Mouse (Mus musculus): Measurements from ENCODE around the gene Ggta1. TPM values are rescaled to one million over a fixed set of nuclear protein-coding genes. Genes with fewer than 3 reads are reported as not detected.
"Not testable (repeated sequence)": the region's sequence is repeated elsewhere in the genome, so short reads cannot be mapped to it uniquely, and the experiment has no call there.

Ggta1 gene
- polyA plus RNA-seq, 1 experiment from 2014 or later, result 23.3 TPM

DNA sequence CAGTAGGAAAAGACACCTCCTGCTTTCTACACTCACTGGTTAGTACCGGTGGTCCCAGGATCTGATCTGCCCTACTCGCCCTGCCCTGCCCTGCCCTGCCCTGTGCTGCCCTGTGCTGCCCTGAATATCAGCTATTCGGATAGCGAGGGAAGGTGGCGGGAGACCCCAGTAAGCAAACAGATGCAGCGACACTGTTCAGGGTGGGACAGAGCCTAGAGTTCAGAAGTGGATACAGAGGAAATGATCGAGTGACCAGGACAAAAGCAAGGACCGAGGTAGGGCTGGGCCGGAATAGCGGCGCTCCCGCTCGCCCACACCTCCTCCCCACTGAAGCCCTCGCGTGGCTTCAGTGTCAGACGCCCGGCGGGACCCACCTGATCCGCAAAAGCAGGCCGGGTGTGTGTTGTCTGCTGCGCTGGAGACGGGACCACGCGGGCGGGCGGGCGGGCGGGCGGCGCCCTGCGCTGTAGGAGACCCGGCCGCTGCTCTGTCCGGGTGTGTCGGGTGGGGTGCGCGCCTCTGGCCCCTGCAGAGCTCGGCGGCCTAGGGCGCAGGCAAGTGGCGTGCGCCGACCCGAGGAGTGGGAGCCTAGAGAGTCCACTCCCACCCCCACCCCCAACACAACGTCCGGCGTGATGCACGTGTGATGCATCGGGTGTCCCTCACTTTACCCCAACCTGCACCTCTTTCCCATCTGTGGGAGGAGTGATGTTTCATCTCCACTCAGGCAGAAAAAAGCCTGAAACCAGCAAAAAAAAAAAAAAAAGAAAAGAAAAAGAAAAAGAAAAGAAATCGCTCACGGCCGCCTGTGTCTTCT is 852 bp downstream of the Ggta1 start:
- H3K4me2 ChIP-seq (replicated peaks; ENCODE audit: low read depth, low read length), result peak overlapping the region; percentile 92
- H3K27ac ChIP-seq (ENCODE audit: low read length), result peak overlapping the region; percentile 83
- H3K9ac ChIP-seq (replicated peaks; ENCODE audit: low read length), result peak overlapping the region; percentile 82
- under 1% methylated on average over 46 of the region's 52 CpGs for WGBS
- peak; percentile 69 for ATAC-seq (ENCODE audit: low FRiP score, low TSS enrichment)
- H3K4me1 ChIP-seq (ENCODE audit: insufficient read depth, low read length), result peaks cover 38% of the 10 kb centered on the region
- no peaks in the 10 kb centered on the region for H3K9me3 ChIP-seq (ENCODE audit: low read length)
- H3K36me3 ChIP-seq (ENCODE audit: insufficient read depth, low read length), result no peaks in the 10 kb centered on the region
- no peaks in the 10 kb centered on the region for H3K27me3 ChIP-seq (ENCODE audit: insufficient read depth, low read length)
- H3K4me3 ChIP-seq (ENCODE audit: low read length), result peak overlapping the region; percentile 54

DNA sequence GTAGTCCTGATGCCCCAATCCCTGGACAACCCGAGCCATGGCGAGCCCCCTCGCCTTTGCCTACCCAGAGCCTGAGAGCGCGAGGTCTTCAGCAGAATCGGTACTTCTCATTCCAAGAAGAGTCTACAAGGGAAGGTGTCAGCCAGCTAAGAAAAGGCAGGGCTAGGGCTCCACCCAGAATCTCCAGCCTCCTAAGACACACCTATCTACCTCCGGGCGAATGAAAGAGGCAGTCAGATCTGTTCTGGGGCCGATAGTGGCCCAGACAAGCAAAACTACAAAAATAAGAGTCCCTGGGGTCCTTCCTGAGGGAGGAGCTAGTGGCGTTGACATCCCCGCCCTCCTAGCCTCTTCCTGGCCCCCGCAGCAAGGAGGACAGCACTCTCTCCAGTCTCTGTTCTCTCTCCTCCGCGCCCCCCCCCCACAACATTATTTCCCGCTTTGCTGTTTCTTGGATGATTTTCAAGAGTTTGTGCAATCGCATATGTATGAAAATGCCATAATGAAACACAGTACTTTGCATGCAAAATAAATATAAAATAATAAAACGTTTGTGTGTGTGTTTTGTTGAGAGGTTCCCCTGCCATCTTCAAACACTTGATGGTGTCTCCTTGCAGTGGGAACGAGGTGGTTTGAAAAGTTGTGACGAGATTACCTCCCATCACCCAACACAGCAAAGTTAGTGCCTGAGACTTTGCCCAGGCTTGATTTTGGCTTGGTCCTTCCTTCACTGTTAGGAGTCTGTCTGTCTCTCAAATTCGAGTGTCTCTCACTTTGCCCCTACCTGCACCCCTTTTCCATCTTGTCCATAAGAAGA is 1.7 kb downstream of the Ggta1 start:
- peaks cover 38% of the 10 kb centered on the region for H3K4me1 ChIP-seq (ENCODE audit: insufficient read depth, low read length)
- H3K4me3 ChIP-seq (ENCODE audit: low read length), result peak overlapping the region; percentile 54
- H3K27me3 ChIP-seq (ENCODE audit: insufficient read depth, low read length), result no peaks in the 10 kb centered on the region
- peak overlapping the region; percentile 82 for H3K9ac ChIP-seq (replicated peaks; ENCODE audit: low read length)
- peak overlapping the region; percentile 92 for H3K4me2 ChIP-seq (replicated peaks; ENCODE audit: low read depth, low read length)
- H3K36me3 ChIP-seq (ENCODE audit: insufficient read depth, low read length), result no peaks in the 10 kb centered on the region
- peak overlapping the region; percentile 83 for H3K27ac ChIP-seq (ENCODE audit: low read length)
- peak; percentile 37 for ATAC-seq (ENCODE audit: low FRiP score, low TSS enrichment)
- H3K9me3 ChIP-seq (ENCODE audit: low read length), result no peaks in the 10 kb centered on the region
- WGBS, result 3% methylated on average over 19 of the region's 20 CpGs

DNA sequence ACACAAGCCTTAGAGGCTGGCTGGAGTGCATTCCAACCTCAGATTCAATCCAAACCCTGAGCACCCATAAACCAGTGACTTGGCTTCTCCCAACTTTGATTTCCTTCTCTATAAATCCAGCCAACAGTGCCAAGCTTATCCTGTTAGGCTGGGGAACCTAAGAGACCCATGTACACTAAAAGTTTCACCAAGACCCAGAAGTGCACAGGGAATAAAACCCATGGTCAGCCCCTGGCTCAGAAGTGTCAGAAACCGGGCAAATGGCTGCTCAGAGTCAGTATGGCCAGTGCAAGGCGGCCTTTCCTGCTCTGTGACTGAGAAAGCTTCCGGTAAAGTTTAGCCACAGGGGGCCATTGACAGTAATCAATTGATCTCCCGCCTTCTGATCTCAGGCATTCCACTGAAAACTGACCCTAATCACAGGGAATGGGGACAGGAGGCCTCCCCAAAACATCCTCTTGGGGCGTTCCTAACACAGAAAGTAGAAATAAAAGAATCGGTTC is 2.6 kb downstream of the Ggta1 start:
- no peaks in the 10 kb centered on the region for H3K9me3 ChIP-seq (ENCODE audit: low read length)
- no peaks in the 10 kb centered on the region for H3K36me3 ChIP-seq (ENCODE audit: insufficient read depth, low read length)
- H3K4me3 ChIP-seq (ENCODE audit: low read length), result peak overlapping the region; percentile 54
- peak overlapping the region; percentile 82 for H3K9ac ChIP-seq (replicated peaks; ENCODE audit: low read length)
- ATAC-seq (ENCODE audit: low FRiP score, low TSS enrichment), result no peak
- H3K27me3 ChIP-seq (ENCODE audit: insufficient read depth, low read length), result no peaks in the 10 kb centered on the region
- 22% methylated on average over 6 of the region's 6 CpGs for WGBS
- H3K4me2 ChIP-seq (replicated peaks; ENCODE audit: low read depth, low read length), result peak overlapping the region; percentile 92
- H3K4me1 ChIP-seq (ENCODE audit: insufficient read depth, low read length), result peaks cover 38% of the 10 kb centered on the region
- peak overlapping the region; percentile 83; the same call in 1 of the 2 replicates for H3K27ac ChIP-seq (ENCODE audit: low read length)

DNA sequence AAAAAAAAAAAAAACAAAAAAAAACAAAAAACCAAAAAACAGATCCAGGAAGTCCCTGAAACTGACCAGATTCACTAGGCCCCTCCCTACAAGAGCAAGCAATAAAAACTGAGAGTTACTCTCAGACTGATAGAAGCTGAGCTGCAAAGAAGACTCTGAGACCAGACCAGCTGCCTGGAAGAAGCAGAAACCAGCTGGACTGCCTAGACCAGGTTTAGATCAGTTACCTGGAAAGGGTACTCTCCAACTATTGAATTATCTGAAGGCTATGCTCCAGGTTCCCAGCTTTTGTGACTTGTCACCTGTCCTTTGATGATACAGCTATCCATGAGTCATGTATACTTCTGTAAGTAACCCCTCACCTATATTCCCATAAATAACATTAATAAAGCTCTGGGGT is 3.7 kb downstream of the Ggta1 start:
- no peaks in the 10 kb centered on the region for H3K27me3 ChIP-seq (ENCODE audit: insufficient read depth, low read length)
- H3K36me3 ChIP-seq (ENCODE audit: insufficient read depth, low read length), result no peaks in the 10 kb centered on the region
- no peak overlapping the region for H3K9ac ChIP-seq (replicated peaks; ENCODE audit: low read length)
- peaks cover 38% of the 10 kb centered on the region for H3K4me1 ChIP-seq (ENCODE audit: insufficient read depth, low read length)
- ATAC-seq (ENCODE audit: low FRiP score, low TSS enrichment), result no peak
- no peak overlapping the region for H3K4me2 ChIP-seq (replicated peaks; ENCODE audit: low read depth, low read length)
- H3K4me3 ChIP-seq (ENCODE audit: low read length), result no peak overlapping the region
- H3K9me3 ChIP-seq (ENCODE audit: low read length), result no peaks in the 10 kb centered on the region
- no peak overlapping the region for H3K27ac ChIP-seq (ENCODE audit: low read length)

DNA sequence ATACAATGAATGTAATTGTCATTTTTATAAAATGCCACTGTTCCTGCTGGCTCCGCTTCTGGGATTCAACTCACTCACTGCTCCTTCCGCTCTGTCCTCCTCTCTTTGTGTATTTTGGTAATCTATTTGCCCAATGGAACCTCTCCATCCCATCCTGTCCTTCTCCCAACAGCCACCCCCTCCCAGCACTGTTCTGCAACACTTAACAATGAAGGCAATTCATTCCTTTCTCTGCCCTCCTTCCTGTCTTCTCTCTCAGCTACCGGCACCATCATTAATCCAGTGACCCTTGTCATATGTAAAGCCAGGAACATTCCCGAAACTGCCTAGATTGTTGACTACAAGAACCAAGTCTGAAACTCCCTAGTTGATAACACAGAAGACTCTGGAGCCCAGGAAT is 4.6 kb downstream of the Ggta1 start:
- Histone ChIP-seq H3K4me1 (ENCODE audit: insufficient read depth, low read length) (peaks cover 34% of the 10 kb centered on the region), H3K36me3 (ENCODE audit: insufficient read depth, low read length) (no peaks in the 10 kb centered on the region)
- 54% methylated on average over 4 of the region's 4 CpGs for WGBS

DNA sequence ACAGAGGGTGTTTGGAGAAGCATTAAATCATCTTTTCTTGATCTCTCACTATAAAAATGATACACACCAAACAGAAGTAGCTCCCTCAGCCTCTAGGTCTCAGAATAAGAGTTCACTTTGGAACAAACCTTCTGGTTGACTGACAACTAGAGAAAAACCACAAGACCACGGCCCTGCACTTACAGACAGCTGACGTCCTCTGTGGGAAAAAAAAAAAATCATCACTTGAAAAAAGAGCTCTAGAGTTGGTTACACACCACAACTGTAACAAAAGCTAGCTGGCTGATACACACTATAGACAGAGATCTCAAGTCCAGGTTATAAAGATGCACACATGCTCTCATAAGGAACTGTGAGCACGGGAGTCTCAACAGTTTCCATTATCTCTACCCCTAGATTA is 9.3 kb downstream of the Ggta1 start:
- Histone ChIP-seq H3K4me1 (ENCODE audit: insufficient read depth, low read length) (peaks cover 13% of the 10 kb centered on the region), H3K4me2 (replicated peaks; ENCODE audit: low read depth, low read length) (no peak overlapping the region), H3K27me3 (ENCODE audit: insufficient read depth, low read length) (no peaks in the 10 kb centered on the region), H3K36me3 (ENCODE audit: insufficient read depth, low read length) (no peaks in the 10 kb centered on the region), H3K27ac (ENCODE audit: low read length) (no peak overlapping the region), H3K9ac (replicated peaks; ENCODE audit: low read length) (no peak overlapping the region), H3K4me3 (ENCODE audit: low read length) (no peak overlapping the region), H3K9me3 (ENCODE audit: low read length) (no peaks in the 10 kb centered on the region)
- no peak for ATAC-seq (ENCODE audit: low FRiP score, low TSS enrichment)
- WGBS, result 79% methylated on average over 3 of the region's 3 CpGs

More for the DNA sequence above, 4.6 kb downstream of the Ggta1 start:
- ATAC-seq (ENCODE audit: low FRiP score, low TSS enrichment), result no peak
- Histone ChIP-seq H3K27me3 (ENCODE audit: insufficient read depth, low read length) (no peaks in the 10 kb centered on the region), H3K9me3 (ENCODE audit: low read length) (no peaks in the 10 kb centered on the region), H3K27ac (ENCODE audit: low read length) (no peak overlapping the region), H3K4me3 (ENCODE audit: low read length) (no peak overlapping the region), H3K9ac (replicated peaks; ENCODE audit: low read length) (no peak overlapping the region), H3K4me2 (replicated peaks; ENCODE audit: low read depth, low read length) (no peak overlapping the region)

DNA sequence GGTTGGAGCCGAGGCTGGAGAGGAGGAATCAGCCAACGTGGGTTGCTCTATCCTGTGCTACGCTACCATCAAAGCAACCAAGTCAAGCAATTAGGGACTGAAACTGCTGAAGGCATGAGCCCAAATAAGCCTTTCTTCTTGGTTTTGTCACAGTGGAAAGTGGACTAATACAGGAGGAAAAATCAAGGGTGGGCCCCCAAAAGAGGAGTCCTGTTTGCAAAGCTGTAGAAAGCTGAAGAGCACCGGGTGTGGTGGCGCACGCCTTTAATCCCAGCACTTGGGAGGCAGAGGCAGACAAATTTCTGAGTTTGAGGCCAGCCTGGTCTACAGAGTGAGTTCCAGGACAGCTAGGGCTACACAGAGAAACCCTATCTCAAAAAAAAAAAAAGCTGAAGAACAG is 10.3 kb downstream of the Ggta1 start:
- H3K36me3 ChIP-seq (ENCODE audit: insufficient read depth, low read length); ATAC-seq (ENCODE audit: low FRiP score, low TSS enrichment); H3K27ac ChIP-seq (ENCODE audit: low read length); H3K27me3 ChIP-seq (ENCODE audit: insufficient read depth, low read length); H3K4me3 ChIP-seq (ENCODE audit: low read length); H3K9me3 ChIP-seq (ENCODE audit: low read length); H3K9ac ChIP-seq (replicated peaks; ENCODE audit: low read length); H3K4me2 ChIP-seq (replicated peaks; ENCODE audit: low read depth, low read length): not testable (repeated sequence)
- 96% methylated on average over 6 of the region's 6 CpGs for WGBS
- H3K4me1 ChIP-seq (ENCODE audit: insufficient read depth, low read length), result peaks cover 19% of the 10 kb centered on the region

DNA sequence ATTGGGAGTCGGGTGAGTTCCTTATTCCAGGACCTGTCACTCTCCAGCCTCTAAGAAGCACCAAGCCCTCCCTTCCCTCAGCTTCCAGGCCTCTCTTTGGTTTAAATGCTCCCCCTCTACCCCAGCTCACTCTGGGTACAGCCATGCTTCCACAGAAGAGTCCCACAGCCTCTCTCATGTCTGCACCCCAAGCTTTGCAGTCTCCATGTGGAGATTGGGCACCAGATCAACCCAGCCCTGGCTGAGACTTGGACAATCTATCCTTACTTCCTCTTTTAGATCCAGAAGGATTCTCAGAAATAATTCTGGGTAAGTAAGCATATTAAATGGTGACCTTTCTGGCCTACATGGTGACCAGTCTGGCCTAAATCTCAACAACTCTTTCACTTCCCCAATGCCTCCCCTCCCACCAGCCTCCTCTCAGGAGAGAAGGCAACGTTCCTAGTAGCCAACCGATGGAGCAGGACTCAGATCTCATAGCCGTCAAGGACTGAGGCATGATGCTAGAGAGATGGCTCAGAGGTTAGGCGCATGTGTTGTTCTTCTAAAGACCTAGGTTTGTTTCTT is 11.5 kb downstream of the Ggta1 start:
- no peaks in the 10 kb centered on the region for H3K9me3 ChIP-seq (ENCODE audit: low read length)
- no peak overlapping the region for H3K27ac ChIP-seq (ENCODE audit: low read length)
- WGBS, result 83% methylated on average over 5 of the region's 5 CpGs
- peaks cover 30% of the 10 kb centered on the region for H3K4me1 ChIP-seq (ENCODE audit: insufficient read depth, low read length)
- no peaks in the 10 kb centered on the region for H3K36me3 ChIP-seq (ENCODE audit: insufficient read depth, low read length)
- no peak overlapping the region for H3K4me2 ChIP-seq (replicated peaks; ENCODE audit: low read depth, low read length)
- no peak overlapping the region for H3K4me3 ChIP-seq (ENCODE audit: low read length)
- H3K9ac ChIP-seq (replicated peaks; ENCODE audit: low read length), result no peak overlapping the region
- H3K27me3 ChIP-seq (ENCODE audit: insufficient read depth, low read length), result no peaks in the 10 kb centered on the region
- no peak for ATAC-seq (ENCODE audit: low FRiP score, low TSS enrichment)

DNA sequence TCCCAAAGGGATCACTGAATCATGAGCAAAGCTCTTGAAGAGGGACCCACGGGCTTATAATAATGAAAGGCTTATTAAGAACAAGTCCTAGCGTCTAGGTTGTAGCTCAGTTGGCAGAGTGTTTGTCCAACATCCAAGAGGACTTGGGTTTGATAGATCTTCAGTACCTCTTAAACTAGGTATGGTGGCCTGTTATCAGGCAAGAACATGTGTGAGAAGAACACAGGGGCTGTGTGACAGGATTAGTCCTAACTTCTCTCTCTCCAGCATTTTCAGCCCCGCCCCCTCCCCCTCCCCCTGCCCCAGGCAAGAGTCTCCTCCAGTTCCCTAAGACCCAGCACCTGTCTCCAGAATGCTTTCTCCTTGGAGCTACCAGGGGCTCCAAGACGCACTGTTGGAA is 12.2 kb downstream of the Ggta1 start:
- ATAC-seq (ENCODE audit: low FRiP score, low TSS enrichment), result no peak
- Histone ChIP-seq H3K4me3 (ENCODE audit: low read length) (no peak overlapping the region), H3K4me2 (replicated peaks; ENCODE audit: low read depth, low read length) (no peak overlapping the region), H3K4me1 (ENCODE audit: insufficient read depth, low read length) (peaks cover 36% of the 10 kb centered on the region), H3K27me3 (ENCODE audit: insufficient read depth, low read length) (no peaks in the 10 kb centered on the region), H3K27ac (ENCODE audit: low read length) (no peak overlapping the region), H3K9ac (replicated peaks; ENCODE audit: low read length) (no peak overlapping the region), H3K9me3 (ENCODE audit: low read length) (no peaks in the 10 kb centered on the region), H3K36me3 (ENCODE audit: insufficient read depth, low read length) (no peaks in the 10 kb centered on the region)
- 82% methylated on average over 4 of the region's 4 CpGs for WGBS

All from kidney, embryonic 16.5 days (tissue).